Mouse (Mus musculus): ENCODE measurements around the gene Ube2ql1. TPM values are rescaled to one million over a fixed set of nuclear protein-coding genes. Genes with fewer than 3 reads are reported as not detected.

Gene Ube2ql1
- total and polyA plus RNA-seq, 3 experiments = not detected

GRCm38 (mm10) chr13:69707496-69707895 lies 32.2 kb downstream of the Ube2ql1 start:
- no peaks in the 10 kb centered on the region for H3K79me2 ChIP-seq (ENCODE audit: control insufficient read depth, insufficient read depth, low read length, poor library complexity)
- TF ChIP-seq ZC3H11A (IDR thresholded peaks at IDR 0.05; ENCODE audit: low read depth, low read length) (no peak), TCF12 (IDR thresholded peaks at IDR 0.05; ENCODE audit: low read depth, low read length) (peak; percentile 23; the same call in 1 of the 2 replicates)

GRCm38 (mm10) chr13:69706919-69707318 lies 32.8 kb downstream of the Ube2ql1 start:
- DNase-seq (ENCODE audit: low read depth, low spot score) = peak; percentile 81
- Histone ChIP-seq H3K4me3 (ENCODE audit: control insufficient read depth in 1 of 2, insufficient read depth in 1 of 2, low read depth in 2 of 2, low read length in 2 of 2) (no peak overlapping the region), H3K36me3 (ENCODE audit: control insufficient read depth in 1 of 2, insufficient read depth in 2 of 2, low read length in 2 of 2) (peaks cover 0 to 5% of the 10 kb centered on the region in 2 experiments; a peak in 2 of 4 replicates), H3K4me1 (ENCODE audit: control insufficient read depth in 1 of 2, insufficient read depth in 2 of 2, low read length in 2 of 2) (peaks cover 0 to 22% of the 10 kb centered on the region in 2 experiments; a peak in 2 of 4 replicates), H3K27me3 (ENCODE audit: control insufficient read depth in 1 of 2, insufficient read depth in 2 of 2, low read length in 2 of 2) (no peaks in the 10 kb centered on the region), H3K27ac (ENCODE audit: control insufficient read depth, low read depth, low read length) (peak overlapping the region; percentile 40), H3K9ac (ENCODE audit: control insufficient read depth, low read depth, low read length, poor library complexity, severe bottlenecking) (no peak overlapping the region), H3K9me3 (replicated peaks; ENCODE audit: insufficient read depth, low read length) (no peaks in the 10 kb centered on the region), H3K79me2 (ENCODE audit: control insufficient read depth, insufficient read depth, low read length, poor library complexity) (no peaks in the 10 kb centered on the region)
- TF ChIP-seq NRF1 (IDR thresholded peaks at IDR 0.05; ENCODE audit: insufficient read depth, low read depth, low read length, poor library complexity, severe bottlenecking) = no peak
- TF ChIP-seq SMC3 (IDR thresholded peaks at IDR 0.05; ENCODE audit: low read depth, low read length) = no peak
- no peak for TF ChIP-seq ELF1 (IDR thresholded peaks at IDR 0.05; ENCODE audit: low read depth, low read length)
- TF ChIP-seq ZKSCAN1 (IDR thresholded peaks at IDR 0.05; ENCODE audit: low read depth, low read length) = no peak
- no peak for TF ChIP-seq ZNF384 (IDR thresholded peaks at IDR 0.05; ENCODE audit: low read depth, low read length)
- no peak for TF ChIP-seq ZC3H11A (IDR thresholded peaks at IDR 0.05; ENCODE audit: low read depth, low read length)
- peak; percentile 53; the same call in 1 of the 2 replicates for TF ChIP-seq ETS1 (IDR thresholded peaks at IDR 0.05; ENCODE audit: low read depth, low read length)
- no peak for TF ChIP-seq MAZ (IDR thresholded peaks at IDR 0.05; ENCODE audit: low read depth, low read length)
- no peak for TF ChIP-seq NELFE (IDR thresholded peaks at IDR 0.05; ENCODE audit: low read depth, low read length)
- TF ChIP-seq USF1 (IDR thresholded peaks at IDR 0.05; ENCODE audit: low read depth, low read length) = no peak
- TF ChIP-seq CTCF (IDR thresholded peaks at IDR 0.05 in 2 of 3, conservative IDR thresholded peaks at IDR 0.05 in 1 of 3; ENCODE audit: control insufficient read depth in 1 of 3, insufficient read depth in 1 of 3, low read depth in 2 of 3, low read length in 3 of 3, poor library complexity in 1 of 3, severe bottlenecking in 1 of 3) = no peak
- peak; percentile 19; the same call in 1 of the 2 replicates for TF ChIP-seq SIN3A (IDR thresholded peaks at IDR 0.05; ENCODE audit: low read length)
- no peak for TF ChIP-seq MXI1 (IDR thresholded peaks at IDR 0.05; ENCODE audit: low read depth, low read length)
- TF ChIP-seq MYC (IDR thresholded peaks at IDR 0.05; ENCODE audit: low read depth, low read length) = no peak
- TF ChIP-seq HCFC1 (IDR thresholded peaks at IDR 0.05; ENCODE audit: low read depth, low read length) = no peak
- TF ChIP-seq KAT2A (conservative IDR thresholded peaks at IDR 0.05; ENCODE audit: low read depth, low read length) = no peak
- TF ChIP-seq E2F4 (IDR thresholded peaks at IDR 0.05; ENCODE audit: borderline replicate concordance, low read depth, low read length) = no peak
- TF ChIP-seq MEF2A (IDR thresholded peaks at IDR 0.05; ENCODE audit: extremely low read depth, insufficient replicate concordance, low read depth, low read length, poor library complexity, severe bottlenecking) = no peak
- peak; percentile 89 for TF ChIP-seq TCF12 (IDR thresholded peaks at IDR 0.05; ENCODE audit: low read depth, low read length)
- no peak for TF ChIP-seq MAFK (IDR thresholded peaks at IDR 0.05; ENCODE audit: borderline replicate concordance, low read depth, low read length)
- TF ChIP-seq TBP (IDR thresholded peaks at IDR 0.05; ENCODE audit: low read depth, low read length) = no peak
- TF ChIP-seq JUND (IDR thresholded peaks at IDR 0.05; ENCODE audit: low read depth, low read length) = peak; percentile 97
- TF ChIP-seq TAL1 (IDR thresholded peaks at IDR 0.05; ENCODE audit: low read length) = peak; percentile 89
- peak; percentile 62 for TF ChIP-seq RCOR1 (IDR thresholded peaks at IDR 0.05; ENCODE audit: low read depth, low read length)
- no peak for TF ChIP-seq USF2 (IDR thresholded peaks at IDR 0.05; ENCODE audit: borderline replicate concordance in 1 of 2, insufficient read depth in 1 of 2, low read depth in 1 of 2, low read length in 2 of 2)
- TF ChIP-seq GATA1 (IDR thresholded peaks at IDR 0.05; ENCODE audit: low read depth, low read length) = peak; percentile 89
- TF ChIP-seq EP300 (IDR thresholded peaks at IDR 0.05; ENCODE audit: low read depth in 1 of 2, low read length in 2 of 2) = peak; percentile 88 to 93
- TF ChIP-seq BHLHE40 (IDR thresholded peaks at IDR 0.05; ENCODE audit: borderline replicate concordance, low read depth, low read length) = no peak
- no peak for TF ChIP-seq UBTF (IDR thresholded peaks at IDR 0.05; ENCODE audit: borderline replicate concordance, insufficient read depth, low read depth, low read length)
- no peak for TF ChIP-seq CHD1 (IDR thresholded peaks at IDR 0.05; ENCODE audit: low read depth, low read length)
- TF ChIP-seq POLR2A (IDR thresholded peaks at IDR 0.05; ENCODE audit: control insufficient read depth in 1 of 2, insufficient read depth in 1 of 2, low read depth in 1 of 2, low read length in 2 of 2, poor library complexity in 1 of 2) = no peak

More at GRCm38 (mm10) chr13:69707496-69707895, 32.2 kb downstream of the Ube2ql1 start:
- Histone ChIP-seq H3K27ac (ENCODE audit: control insufficient read depth, low read depth, low read length) (peak overlapping the region; percentile 40), H3K4me3 (ENCODE audit: control insufficient read depth in 1 of 2, insufficient read depth in 1 of 2, low read depth in 2 of 2, low read length in 2 of 2) (no peak overlapping the region), H3K27me3 (ENCODE audit: control insufficient read depth in 1 of 2, insufficient read depth in 2 of 2, low read length in 2 of 2) (no peaks in the 10 kb centered on the region), H3K4me1 (ENCODE audit: control insufficient read depth in 1 of 2, insufficient read depth in 2 of 2, low read length in 2 of 2) (peaks cover 0 to 22% of the 10 kb centered on the region in 2 experiments; a peak in 2 of 4 replicates), H3K9ac (ENCODE audit: control insufficient read depth, low read depth, low read length, poor library complexity, severe bottlenecking) (no peak overlapping the region), H3K36me3 (ENCODE audit: control insufficient read depth in 1 of 2, insufficient read depth in 2 of 2, low read length in 2 of 2) (peaks cover 0 to 5% of the 10 kb centered on the region in 2 experiments; a peak in 2 of 4 replicates), H3K9me3 (replicated peaks; ENCODE audit: insufficient read depth, low read length) (no peaks in the 10 kb centered on the region)
- peak; percentile 66 for DNase-seq (ENCODE audit: low read depth, low spot score)

Measured in MEL (cell line).